Mouse (Mus musculus) liver, embryonic 14.5 days (tissue): ENCODE results near the gene Itga6. TPM values are rescaled to one million over a fixed set of nuclear protein-coding genes. Genes with fewer than 3 reads are reported as not detected.
"Not testable (repeated sequence)": the region's sequence is repeated elsewhere in the genome, so short reads cannot be mapped to it uniquely, and the experiment has no call there.

ENCODE experiments used
- ATAC-seq: fragments of 200-750 bp; cut with Nextera tagmentation; 2 replicates; pipeline ENCODE4 v1.8.0; 2017; ENCODE audit warnings: moderate number of reproducible peaks, mild to moderate bottlenecking, moderate library complexity; ENCODE audit not compliant: insufficient read depth
- DNase-seq, 3 experiments: peaks; one replicate each; pipeline ENCODE4 v3.0.0-alpha.2; 2012 to 2013; ENCODE audit warnings: low read depth in 3 of 3, low spot score in 3 of 3
- H3K27ac ChIP-seq: fragments of 300-500 bp; sonication (generic); 2 replicates; pipeline ENCODE4 v1.5.1; 2014; ENCODE audit warnings: moderate library complexity, mild to moderate bottlenecking, control low read depth, inconsistent platforms
- H3K27me3 ChIP-seq: fragments of 300-500 bp; sonication (generic); 2 replicates; pipeline ENCODE4 v1.6.1; 2014; ENCODE audit warnings: mild to moderate bottlenecking, low read length, moderate library complexity; ENCODE audit not compliant: control insufficient read depth, insufficient read depth
- H3K36me3 ChIP-seq: fragments of 300-500 bp; sonication (generic); replicated peaks from 2 replicates; pipeline ENCODE4 v1.6.1; 2014; ENCODE audit warnings: low read depth; ENCODE audit not compliant: control insufficient read depth, insufficient read depth
- H3K4me1 ChIP-seq, 2 experiments: fragments of 200-500 bp in 1 of 2; fragments of 300-500 bp in 1 of 2; sonication (generic) in 1 of 2; replicated peaks; 2 replicates each; pipeline ENCODE4 v1.6.1; 2012 to 2014; ENCODE audit warnings: antibody characterized with exemption in 1 of 2, inconsistent platforms in 1 of 2, low read length in 1 of 2; ENCODE audit not compliant: control insufficient read depth in 2 of 2, insufficient read depth in 2 of 2
- H3K4me2 ChIP-seq: fragments of 300-500 bp; sonication (generic); 2 replicates; pipeline ENCODE4 v1.6.1; 2014; ENCODE audit warnings: low read depth, mild to moderate bottlenecking, control low read depth, moderate library complexity
- H3K4me3 ChIP-seq, 2 experiments: fragments of 200-500 bp in 1 of 2; fragments of 300-500 bp in 1 of 2; sonication (generic) in 1 of 2; 2 replicates each; pipeline ENCODE4 v1.5.1; 2012 to 2014; ENCODE audit warnings: low read depth in 2 of 2, low read length in 2 of 2, mild to moderate bottlenecking in 2 of 2, control low read depth in 1 of 2, inconsistent platforms in 1 of 2, moderate library complexity in 1 of 2; ENCODE audit not compliant: insufficient read depth in 1 of 2
- H3K9ac ChIP-seq: fragments of 300-500 bp; sonication (generic); replicated peaks from 2 replicates; pipeline ENCODE4 v1.6.1; 2014; ENCODE audit warnings: mild to moderate bottlenecking, control low read depth, moderate library complexity
- H3K9me3 ChIP-seq: fragments of 300-500 bp; sonication (generic); 2 replicates; pipeline ENCODE4 v1.6.1; 2016; ENCODE audit warnings: low read length, mixed read lengths; ENCODE audit not compliant: control insufficient read depth
- CTCF ChIP-seq: IDR thresholded peaks from 2 replicates; pipeline ENCODE4 v1.5.1; 2016; ENCODE audit warnings: antibody characterized with exemption, low read depth, control low read depth
- EP300 ChIP-seq: IDR thresholded peaks from 2 replicates; pipeline ENCODE4 v1.6.1; 2016; ENCODE audit warnings: antibody characterized with exemption, low read depth
- WGBS: fragments of 180-500 bp; shearing (Covaris S2); extraction: QIAGEN DNeasy Blood & Tissue Kit; methylation state at CpG from one replicate; pipeline ENCODE4 v1.1.7; 2014; ENCODE audit not compliant: insufficient replicate concordance; 5-methylcytosine and 5-hydroxymethylcytosine counted together
- polyA plus RNA-seq, 2 experiments: library from polyadenylated mRNA; depleted of rRNA in 1 of 2; stranded (reverse) in 1 of 2; unstranded in 1 of 2; fragments of >200 nt; fragmentation: Nextera tagmentation in 1 of 2; extraction: Ambion mirVana in 1 of 2; gene quantifications; 2 replicates each; pipeline versions ENCODE4 v1.2.1 to v1.2.3; 2012 to 2014

Gene Itga6
- polyA plus RNA-seq, 2 experiments, result 5.5 to 6.2 TPM

DNA sequence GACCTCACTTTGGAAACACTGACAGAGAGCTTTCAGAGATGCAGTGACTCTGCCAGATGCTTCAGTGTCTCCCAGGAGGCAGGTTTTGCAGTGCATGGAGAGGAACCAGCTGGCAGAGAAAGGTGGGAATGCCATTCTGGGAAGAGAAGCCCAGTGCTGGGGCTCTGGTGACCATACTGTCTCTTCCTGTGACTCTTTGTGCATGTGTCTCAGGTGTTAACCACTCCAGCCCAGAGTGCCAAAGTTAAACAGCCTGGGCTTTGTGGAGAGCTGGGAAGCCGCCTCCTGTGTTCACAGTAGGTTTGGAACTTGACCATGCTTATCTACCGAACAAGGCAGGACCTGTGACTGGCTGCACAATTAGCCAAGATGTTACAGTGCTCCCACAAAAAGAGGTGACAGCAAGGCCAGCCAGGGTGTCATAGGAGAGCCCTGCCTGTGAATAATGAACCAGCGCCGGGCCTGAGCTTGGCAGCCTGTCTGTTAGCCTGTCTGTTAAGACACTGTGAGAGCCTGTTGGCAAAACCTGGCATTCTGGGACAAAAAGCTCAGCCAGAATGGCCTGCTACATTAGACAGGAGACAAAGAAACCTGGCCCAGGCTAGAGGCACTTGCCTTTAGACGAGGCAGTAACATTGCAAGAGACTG is 25.9 kb upstream of the Itga6 start:
- DNase-seq (no peak), ATAC-seq (no peak)
- Histone ChIP-seq H3K4me1 (peaks cover 0 to 7% of the 10 kb centered on the region in 2 experiments; a peak in 1 of 4 replicates), H3K4me2 (no peak overlapping the region), H3K36me3 (no peaks in the 10 kb centered on the region), H3K9me3 (no peaks in the 10 kb centered on the region), H3K9ac (no peak overlapping the region), H3K27ac (no peak overlapping the region), H3K27me3 (no peaks in the 10 kb centered on the region), H3K4me3 (no peak overlapping the region)
- TF ChIP-seq EP300 (no peak), CTCF (no peak)
- 61% methylated on average over 5 of the region's 5 CpGs for WGBS

DNA sequence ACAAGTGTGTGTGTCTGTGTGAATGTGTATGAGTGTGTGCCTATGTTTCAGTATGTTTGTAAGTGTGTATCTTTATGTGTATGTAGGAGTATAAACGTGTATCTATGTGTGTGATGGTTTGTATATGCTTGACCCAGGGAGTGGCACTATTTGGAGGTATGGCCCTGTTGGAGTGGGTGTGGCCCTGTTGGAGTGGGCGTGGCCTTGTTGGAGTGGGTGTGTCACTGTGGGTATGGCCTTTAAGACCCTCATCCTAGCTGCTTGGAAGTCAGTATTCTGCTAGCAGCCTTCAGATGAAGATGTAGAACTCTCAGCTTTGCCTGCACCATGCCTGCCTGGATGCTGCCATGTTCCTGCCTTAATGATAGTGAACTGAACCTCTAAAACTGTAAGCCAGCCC is 24.9 kb upstream of the Itga6 start:
- H3K4me3 ChIP-seq, H3K4me1 ChIP-seq, H3K36me3 ChIP-seq, H3K9me3 ChIP-seq, H3K4me2 ChIP-seq, H3K27ac ChIP-seq, H3K9ac ChIP-seq, H3K27me3 ChIP-seq, ATAC-seq, DNase-seq: not testable (repeated sequence)
- 35% methylated on average over 2 of the region's 2 CpGs for WGBS

DNA sequence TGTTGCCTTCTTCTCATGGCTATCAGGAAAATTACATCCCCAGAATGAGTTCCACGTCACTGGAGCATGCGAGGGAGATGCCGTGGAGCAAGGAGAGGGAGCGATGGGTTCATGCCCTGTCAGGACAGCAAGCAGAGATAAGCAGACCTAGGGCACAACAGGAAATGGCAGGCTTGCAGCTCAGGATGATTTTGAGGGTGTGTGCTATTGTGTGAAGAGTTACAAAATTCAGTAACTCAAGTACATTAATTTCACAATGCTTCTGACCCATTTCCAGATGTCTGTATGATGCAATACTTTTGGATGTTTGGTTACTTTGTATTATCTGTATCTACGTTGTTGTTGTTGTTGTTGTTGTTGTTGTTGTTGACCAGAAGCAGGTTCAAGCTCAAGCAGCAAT is 22.5 kb upstream of the Itga6 start:
- Histone ChIP-seq H3K27me3 (no peaks in the 10 kb centered on the region), H3K9me3 (no peaks in the 10 kb centered on the region), H3K4me1 (peaks cover 0 to 7% of the 10 kb centered on the region in 2 experiments; a peak in 1 of 4 replicates), H3K9ac (no peak overlapping the region), H3K4me3 (no peak overlapping the region), H3K4me2 (no peak overlapping the region), H3K27ac (no peak overlapping the region), H3K36me3 (no peaks in the 10 kb centered on the region)
- no peak for DNase-seq
- WGBS, result 15% methylated on average over 5 of the region's 5 CpGs
- TF ChIP-seq EP300 (no peak), CTCF (no peak)
- no peak for ATAC-seq

DNA sequence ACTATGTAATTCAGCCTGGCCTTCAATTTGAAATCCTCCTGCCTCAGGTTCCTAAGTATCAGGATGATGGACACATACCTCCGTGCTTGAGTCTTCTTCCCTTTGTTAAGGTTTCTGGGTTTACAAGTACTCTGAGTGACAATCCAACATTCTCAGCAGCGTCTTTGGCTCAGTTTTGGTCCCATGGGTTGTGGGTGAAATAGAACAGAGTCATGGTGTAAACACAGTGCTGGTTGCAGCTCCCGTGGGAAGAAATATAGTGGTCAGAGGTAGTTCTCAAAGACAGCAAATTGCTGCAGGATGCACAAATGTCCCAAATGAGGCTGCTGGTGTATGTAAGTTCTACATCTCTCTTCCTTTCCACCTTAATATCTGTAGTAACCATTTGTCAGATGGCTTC is 21.8 kb upstream of the Itga6 start:
- no peak overlapping the region for H3K27ac ChIP-seq
- TF ChIP-seq EP300 (no peak), CTCF (no peak)
- WGBS, result 46% methylated on average over 3 of the region's 3 CpGs
- H3K4me2 ChIP-seq, result no peak overlapping the region
- H3K9ac ChIP-seq, result no peak overlapping the region
- no peak overlapping the region for H3K4me3 ChIP-seq
- peaks cover 0 to 7% of the 10 kb centered on the region in 2 experiments; a peak in 1 of 4 replicates for H3K4me1 ChIP-seq
- DNase-seq (no peak), ATAC-seq (no peak)
- H3K27me3 ChIP-seq, result no peaks in the 10 kb centered on the region
- no peaks in the 10 kb centered on the region for H3K9me3 ChIP-seq
- no peaks in the 10 kb centered on the region for H3K36me3 ChIP-seq

DNA sequence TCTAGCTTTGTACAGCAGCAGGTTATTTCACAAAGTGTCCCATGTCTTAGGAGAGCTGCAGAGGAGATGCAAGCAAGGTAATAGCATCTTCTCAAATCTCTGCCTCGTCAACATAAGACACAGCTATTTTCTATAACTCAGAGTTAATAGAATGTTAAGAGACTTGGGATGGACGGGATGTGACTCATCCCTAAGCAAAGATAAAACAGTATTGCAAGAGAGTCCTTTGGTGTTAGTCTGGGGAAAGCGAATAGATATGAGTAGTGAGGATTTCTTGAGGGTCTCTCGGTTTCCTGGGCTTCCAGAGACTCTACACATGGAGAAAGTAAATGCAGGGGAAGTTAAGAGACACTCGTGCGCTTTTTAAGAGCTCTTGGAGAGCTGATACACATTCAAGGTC is 21.4 kb upstream of the Itga6 start:
- no peaks in the 10 kb centered on the region for H3K9me3 ChIP-seq
- no peaks in the 10 kb centered on the region for H3K36me3 ChIP-seq
- no peak overlapping the region for H3K27ac ChIP-seq
- no peak for DNase-seq
- no peak for ATAC-seq
- no peak overlapping the region for H3K9ac ChIP-seq
- H3K4me3 ChIP-seq, result no peak overlapping the region
- peaks cover 0 to 7% of the 10 kb centered on the region in 2 experiments; a peak in 1 of 4 replicates for H3K4me1 ChIP-seq
- TF ChIP-seq EP300, result no peak
- TF ChIP-seq CTCF, result no peak
- 38% methylated on average over 6 of the region's 6 CpGs for WGBS
- no peaks in the 10 kb centered on the region for H3K27me3 ChIP-seq
- no peak overlapping the region for H3K4me2 ChIP-seq
